ENCODE assay signal across 10 mouse cellular contexts in genomic region chr12:40838940-40839339, GRCm38 (mm10).
DNase-seq lines count a peak whose midpoint lies in the region; ATAC-seq lines count a peak whose summit lies in the region.
"Had no signal": no experiment of that assay in that cellular context is flagged by ENCODE, and none has a peak within 500 bp of the region (broad histone marks: within the 10 kb centered on the region; RNA-seq: fewer than 3 reads in every experiment).

No protein-coding gene starts in this region.

- no peak for DNase-seq in frontal cortex, postnatal 25 days (ENCODE audit: low spot score in 2 of 2)
- DNase-seq in layer of hippocampus, adult 9-11 months = peak; percentile 38
- DNase-seq in layer of hippocampus, adult 11-12 months (ENCODE audit: low spot score) = no peak
- DNase-seq in NIH3T3 (ENCODE audit: low read depth) = peak; percentile 8
- peak; percentile 48 to 53 for DNase-seq in heart, postnatal 10 days
- no peak for DNase-seq in T-cell, adult 2 months (ENCODE audit: low spot score)
- DNase-seq in testis, postnatal 10 days (ENCODE audit: low spot score) = no peak
- DNase-seq: liver had no signal

- 0 out of 2 replicates have a peak, but pooled peaks have one; percentile 5 for ATAC-seq in frontal cortex, adult (ENCODE audit: low TSS enrichment)
- ATAC-seq: activated CD4-positive, CD25-positive, alpha-beta regulatory T cell, adult 4 months had no signal

- intact Hi-C loops in heart, postnatal 10 days (cut with DNase I) = loop anchor here (5.0 kb wide), 1 partner anchor 518 kb away; no protein-coding TSS in a partner anchor

Comparison
In these comparisons a context has a peak if more than half of its experiments do, and no peak if none do; other contexts are left out.
1. DNase-seq: peak in layer of hippocampus, adult 9-11 months (single experiment), NIH3T3 (single experiment) and heart, postnatal 10 days (2 of 2); none in frontal cortex, postnatal 25 days (0 of 2), layer of hippocampus, adult 11-12 months (single experiment), T-cell, adult 2 months (single experiment) and testis, postnatal 10 days (single experiment).